8 mouse cellular contexts compared by ENCODE assay signal in genomic region chr4:129795151-129795860, GRCm38 (mm10). TPM values are rescaled to one million over a fixed set of nuclear protein-coding genes. Genes with fewer than 3 reads are reported as not detected.
DNase-seq lines count a peak whose midpoint lies in the region; ATAC-seq and TF ChIP-seq lines count a peak whose summit lies in the region.

No protein-coding gene starts in this region.

- peaks cover 9% of the 10 kb centered on the region; the same call in 1 of the 2 replicates for H3K4me1 ChIP-seq in hindbrain, postnatal 0 days (ENCODE audit: insufficient read depth, low read length)
- H3K4me1 ChIP-seq in liver, postnatal 0 days (ENCODE audit: insufficient read depth) = peaks cover 31% of the 10 kb centered on the region

- H3K36me3 ChIP-seq in hindbrain, postnatal 0 days (ENCODE audit: insufficient read depth, low read length) = no peaks in the 10 kb centered on the region
- H3K36me3 ChIP-seq in liver, postnatal 0 days (replicated peaks; ENCODE audit: insufficient read depth, low read length) = no peaks in the 10 kb centered on the region

- H3K27me3 ChIP-seq in hindbrain, postnatal 0 days (ENCODE audit: insufficient read depth, low read length) = no peaks in the 10 kb centered on the region
- H3K27me3 ChIP-seq in liver, postnatal 0 days (ENCODE audit: insufficient read depth, low read length) = no peaks in the 10 kb centered on the region

- H3K9me3 ChIP-seq in hindbrain, postnatal 0 days (ENCODE audit: low read length) = no peaks in the 10 kb centered on the region
- H3K9me3 ChIP-seq in liver, postnatal 0 days (ENCODE audit: low read length) = no peaks in the 10 kb centered on the region

- no peak overlapping the region for H3K4me3 ChIP-seq in hindbrain, postnatal 0 days (ENCODE audit: low read length)
- H3K4me3 ChIP-seq in liver, postnatal 0 days (ENCODE audit: low read depth, low read length) = no peak overlapping the region

- WGBS in hindbrain, postnatal 0 days = 13% methylated on average over 17 of the region's 17 CpGs
- 61% methylated on average over 17 of the region's 17 CpGs for WGBS in liver, postnatal 0 days (ENCODE audit: insufficient replicate concordance)

- DNase-seq in 3T3-L1 (ENCODE audit: low read depth, low spot score) = peak; percentile 80
- DNase-seq in brain, adult 2 months (ENCODE audit: low read depth, low spot score) = peak; percentile 70
- peak; percentile 61 for DNase-seq in gastrocnemius, postnatal 25 days
- DNase-seq in hindbrain, postnatal 0 days (ENCODE audit: low spot score) = peak; percentile 55
- DNase-seq in liver, postnatal 0 days = no peak
- DNase-seq in ovary, adult 18-20 months (ENCODE audit: low spot score) = peak; percentile 40
- no peak for DNase-seq in layer of hippocampus, postnatal 14 days (ENCODE audit: low spot score in 2 of 2)

- no peak for TF ChIP-seq CTCF in hindbrain, postnatal 0 days (IDR thresholded peaks at IDR 0.05; ENCODE audit: low read depth)
- no peak for TF ChIP-seq CTCF in liver, postnatal 0 days (IDR thresholded peaks at IDR 0.05; ENCODE audit: low read depth)

- H3K4me2 ChIP-seq in hindbrain, postnatal 0 days (ENCODE audit: low read depth, low read length) = peak overlapping the region; percentile 37
- peak overlapping the region; percentile 30; the same call in 1 of the 2 replicates for H3K4me2 ChIP-seq in liver, postnatal 0 days (ENCODE audit: low read depth, low read length)

- peak overlapping the region; percentile 27 for H3K27ac ChIP-seq in hindbrain, postnatal 0 days
- peak overlapping the region; percentile 62 for H3K27ac ChIP-seq in liver, postnatal 0 days (ENCODE audit: low read depth)

- TF ChIP-seq EP300 in liver, postnatal 0 days (IDR thresholded peaks at IDR 0.05; ENCODE audit: low read depth) = no peak

- ATAC-seq in hindbrain, postnatal 0 days = peak; percentile 63; the same call in 1 of the 2 replicates
- ATAC-seq in liver, postnatal 0 days = 0 out of 2 replicates have a peak, but pooled peaks have one; percentile 27
- ATAC-seq in megakaryocyte progenitor cell, adult 5-6 weeks (replicated peaks; ENCODE audit: poor library complexity) = no peak

- 0 out of 2 replicates have a peak overlapping the region, but pooled peaks have one; percentile 0 for H3K9ac ChIP-seq in hindbrain, postnatal 0 days (replicated peaks; ENCODE audit: low read length)
- H3K9ac ChIP-seq in liver, postnatal 0 days (replicated peaks) = no peak overlapping the region

RNA-seq across cellular contexts. Expression of gene Ptp4a2, which starts 15.7 kb away (rescaled TPM):
- 100 to 1,000 TPM; 556 to 584 TPM for total RNA-seq in gastrocnemius, postnatal 25 days (2021)
- 83.5 and 91.7 TPM in 2 replicates for total RNA-seq in hindbrain, postnatal 0 days (2014; rRNA removed)
- polyA plus RNA-seq in hindbrain, postnatal 0 days (2015; fragmentation: Nextera tagmentation; extraction: Ambion mirVana) = 243 and 254 TPM in 2 replicates
- 198 and 205 TPM in 2 replicates for polyA plus RNA-seq in liver, postnatal 0 days (2015; fragmentation: Nextera tagmentation; extraction: Ambion mirVana)
- total RNA-seq in layer of hippocampus, postnatal 14 days (2021) = 100 to 1,000 TPM; 123 to 132 TPM
- total RNA-seq in megakaryocyte progenitor cell, adult 5-6 weeks (2015) = 310 and 335 TPM in 2 replicates
- 303 and 393 TPM in 2 replicates for total RNA-seq in megakaryocyte progenitor cell, adult 5-6 weeks (2017)

RNA-seq across cellular contexts. Expression of gene Khdrbs1, which starts 53.2 kb away (rescaled TPM):
- 10 to 100 TPM; 21.5 to 25.7 TPM for total RNA-seq in gastrocnemius, postnatal 25 days (2021)
- 75.1 and 86.2 TPM in 2 replicates for total RNA-seq in hindbrain, postnatal 0 days (2014; rRNA removed)
- polyA plus RNA-seq in hindbrain, postnatal 0 days (2015; fragmentation: Nextera tagmentation; extraction: Ambion mirVana) = 85.7 and 86.5 TPM in 2 replicates
- 18.7 and 19.6 TPM in 2 replicates for polyA plus RNA-seq in liver, postnatal 0 days (2015; fragmentation: Nextera tagmentation; extraction: Ambion mirVana)
- total RNA-seq in layer of hippocampus, postnatal 14 days (2021) = 10 to 100 TPM; 83.3 to 85.6 TPM
- total RNA-seq in megakaryocyte progenitor cell, adult 5-6 weeks (2015) = 104 and 118 TPM in 2 replicates
- total RNA-seq in megakaryocyte progenitor cell, adult 5-6 weeks (2017) = 87.7 and 97.3 TPM in 2 replicates

Comparison
In these comparisons a context has a peak if more than half of its experiments do, and no peak if none do; other contexts are left out.
1. DNase-seq: peak in 3T3-L1 (single experiment), brain, adult 2 months (single experiment), gastrocnemius, postnatal 25 days (single experiment), hindbrain, postnatal 0 days (single experiment) and ovary, adult 18-20 months (single experiment); none in liver, postnatal 0 days (single experiment) and layer of hippocampus, postnatal 14 days (0 of 2).